Mouse (Mus musculus) heart, adult 9 months (tissue): ENCODE results near the gene Gm9945.

ENCODE experiments used
- DNase-seq, 2 experiments: peaks; one replicate each; pipeline ENCODE4 v3.0.0; 2022; ENCODE audit warnings: low spot score in 2 of 2

Gene Gm9945

GRCm38 (mm10) chr11:53461727-53462126, 18.2 kb upstream of the Gm9945 start:
- no peak for DNase-seq

GRCm38 (mm10) chr11:53463551-53464424, 16.2 kb upstream of the Gm9945 start:
- DNase-seq = no peak

DNA sequence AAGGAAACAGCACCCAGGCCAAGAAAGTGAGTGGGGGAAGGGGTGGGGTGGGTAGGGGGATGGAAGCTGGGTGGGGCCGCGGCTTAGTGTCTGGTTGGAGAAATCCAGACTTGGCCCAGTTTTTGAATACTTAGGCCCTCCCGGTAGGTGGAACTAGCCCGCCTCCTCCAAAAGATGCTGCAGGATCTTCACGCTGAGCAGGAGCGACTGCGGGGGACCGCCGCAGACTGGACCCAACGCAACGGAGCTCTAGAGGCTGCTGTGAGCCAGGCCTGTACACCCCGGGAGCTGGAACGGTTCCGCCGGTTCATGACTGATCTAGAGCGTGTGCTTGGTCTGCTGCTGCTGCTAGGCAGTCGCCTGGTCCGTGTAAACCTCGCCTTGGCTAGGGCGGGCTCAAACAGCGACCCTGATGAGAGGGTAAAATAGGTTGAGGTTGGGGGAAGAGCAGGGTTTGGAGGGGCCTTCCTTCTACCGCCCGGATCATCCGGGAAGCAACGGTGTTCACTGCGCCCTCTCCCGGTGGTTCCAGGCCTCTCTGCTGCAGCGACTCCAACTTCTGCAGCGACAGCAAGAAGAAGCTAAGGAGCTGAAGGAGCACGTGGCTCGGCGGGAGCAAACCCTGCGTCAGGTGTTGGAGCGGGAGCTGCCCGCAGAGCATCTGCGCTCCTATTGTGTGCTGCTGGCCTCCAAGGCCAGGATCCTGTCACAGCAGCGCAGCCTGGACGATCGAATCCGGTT, 13.6 kb upstream of the Gm9945 start:
- peak; percentile 52 to 68 for DNase-seq

DNA sequence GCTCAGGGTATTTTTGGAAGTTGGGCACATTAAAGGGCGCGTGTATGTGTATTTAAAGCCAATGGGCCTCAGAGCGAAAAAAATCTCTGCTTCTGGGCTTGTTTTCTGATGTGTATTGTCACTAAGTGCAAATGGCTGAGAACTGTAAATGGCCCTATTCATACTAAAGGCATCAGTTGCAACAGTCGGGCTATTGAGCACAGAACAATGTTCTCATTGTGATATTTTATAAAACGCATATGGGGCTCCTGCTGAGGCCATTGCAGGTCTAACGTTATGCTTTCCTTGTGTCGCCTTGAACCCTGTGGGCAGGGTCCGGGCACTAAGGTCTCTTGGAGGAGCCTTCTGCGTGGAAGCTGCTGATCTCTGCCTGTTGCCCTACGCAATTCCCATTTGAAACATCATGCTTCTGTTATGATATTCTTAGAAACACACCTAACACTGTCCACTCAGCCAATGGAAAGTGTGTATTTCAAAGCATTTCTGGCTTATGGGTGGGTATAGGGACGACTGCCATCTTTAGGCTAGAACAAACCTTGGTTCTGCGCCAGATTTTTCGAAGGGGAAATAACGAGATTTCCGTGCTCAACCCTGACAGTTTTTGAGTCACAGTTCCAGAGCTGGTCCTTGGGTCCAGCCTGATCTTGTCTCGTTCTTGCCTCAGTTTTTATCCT, 10.5 kb upstream of the Gm9945 start:
- DNase-seq = peak in 1 of 2 experiments; percentile 48

GRCm38 (mm10) chr11:53469968-53470695, 9.8 kb upstream of the Gm9945 start, which contains the start of gene Gm9837:
Gm9837 (minus strand) TSS chr11:53470479.
- peak; percentile 84 to 90 for DNase-seq

- DNase-seq = no peak
These were observed 7.3 kb upstream of the Gm9945 start for GRCm38 (mm10) chr11:53472709-53473108.

GRCm38 (mm10) chr11:53475620-53476019, 4.3 kb upstream of the Gm9945 start:
- no peak for DNase-seq

- DNase-seq = no peak
These were observed 2.1 kb upstream of the Gm9945 start for GRCm38 (mm10) chr11:53477833-53478232.

GRCm38 (mm10) chr11:53478383-53479170, 1.4 kb upstream of the Gm9945 start:
- DNase-seq = no peak

DNA sequence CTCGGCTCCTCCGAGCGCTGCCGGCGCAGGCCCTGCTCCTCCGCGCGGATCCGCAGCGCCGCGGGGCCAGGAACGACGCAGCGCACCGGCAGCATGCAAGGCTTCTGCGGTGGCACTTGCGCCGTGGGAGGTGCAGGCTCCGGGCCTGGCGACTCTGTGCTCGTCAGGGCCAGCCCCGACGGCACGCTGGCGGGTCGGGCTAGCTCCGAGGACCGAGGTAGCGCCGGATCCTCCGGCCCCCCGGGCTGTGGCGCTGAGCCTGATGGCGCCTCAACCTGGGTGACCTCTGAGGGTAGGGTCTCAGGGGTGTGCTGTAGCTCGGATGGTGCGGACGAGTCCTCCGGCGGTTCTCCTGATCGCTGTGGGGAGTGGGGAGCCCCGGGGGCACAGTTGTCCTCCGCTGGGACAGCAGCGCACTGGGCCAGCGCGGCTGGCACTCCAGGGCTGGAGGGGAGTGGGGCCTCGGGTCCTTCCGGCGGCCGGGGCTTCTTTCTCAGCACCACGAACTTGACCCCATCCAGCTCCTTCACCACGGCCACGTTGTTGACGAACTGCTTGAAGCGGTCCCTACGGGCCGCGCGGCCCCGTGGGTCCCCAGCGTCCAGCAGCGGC, 689 bp upstream of the Gm9945 start:
- DNase-seq = no peak

- no peak for DNase-seq
These were observed 1.2 kb downstream of the Gm9945 start for GRCm38 (mm10) chr11:53481088-53481730.

DNA sequence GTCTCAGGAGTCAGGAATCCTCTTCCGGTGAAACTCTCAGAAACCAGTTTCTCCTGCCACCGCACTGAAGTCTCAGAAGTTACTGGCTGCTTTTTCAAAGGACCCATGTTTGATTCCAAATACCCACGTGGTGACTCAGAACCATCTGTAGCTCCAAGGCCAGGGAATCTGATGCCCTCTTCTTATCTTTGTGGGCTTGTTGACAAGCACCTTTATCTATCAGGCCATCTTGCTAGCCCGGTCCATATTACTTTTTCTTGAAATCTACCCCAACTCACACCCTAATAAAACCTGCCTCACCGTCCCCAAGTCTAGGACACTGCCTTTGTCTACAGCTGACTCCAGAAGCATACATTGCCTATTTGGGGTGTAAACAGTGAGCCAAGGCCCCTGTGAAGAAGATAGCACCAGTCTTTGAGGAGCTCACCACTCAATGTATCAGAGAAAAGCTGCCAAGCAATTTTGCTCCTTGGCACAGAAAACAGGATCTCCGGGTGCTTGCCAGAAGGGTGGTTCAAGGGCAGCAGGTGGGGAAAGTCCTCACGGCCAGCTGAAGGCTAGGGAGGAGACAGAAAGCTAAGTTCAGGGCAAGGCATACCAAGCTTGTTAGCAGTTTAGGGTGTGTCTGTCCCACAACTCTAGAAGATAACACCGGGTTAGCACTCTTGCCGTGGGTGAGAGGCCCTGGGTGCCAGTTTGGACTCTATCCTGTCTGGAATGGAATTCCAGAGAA, 3.4 kb downstream of the Gm9945 start:
- no peak for DNase-seq

- DNase-seq = no peak
These were observed 5.8 kb downstream of the Gm9945 start for GRCm38 (mm10) chr11:53485719-53486118.

DNA sequence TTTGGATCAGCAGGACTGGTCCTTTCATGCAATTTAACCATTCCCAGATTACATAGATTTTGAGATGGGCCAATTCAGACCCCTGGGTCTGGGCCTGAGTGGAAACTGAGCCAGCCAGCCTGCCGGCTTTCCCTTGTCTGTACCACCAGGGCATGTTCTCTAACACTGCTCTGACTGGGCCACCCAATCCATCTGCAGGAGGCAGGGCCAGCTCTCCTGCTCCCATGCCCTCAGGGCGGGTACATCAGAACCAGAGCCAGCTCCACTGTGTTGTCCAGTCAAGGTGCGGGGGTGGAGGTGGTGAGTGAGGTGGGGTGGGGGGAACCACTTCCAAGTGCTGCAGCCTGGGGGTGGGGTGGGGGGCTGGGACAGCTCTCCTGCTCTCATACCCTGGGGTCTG, 6.4 kb downstream of the Gm9945 start:
- DNase-seq = no peak

- DNase-seq = no peak
These were observed 7.0 kb downstream of the Gm9945 start for GRCm38 (mm10) chr11:53486822-53487594.

- DNase-seq = no peak
These were observed 9.0 kb downstream of the Gm9945 start for GRCm38 (mm10) chr11:53489007-53489406.

- no peak for DNase-seq
These were observed 9.5 kb downstream of the Gm9945 start for GRCm38 (mm10) chr11:53489421-53489820.

DNA sequence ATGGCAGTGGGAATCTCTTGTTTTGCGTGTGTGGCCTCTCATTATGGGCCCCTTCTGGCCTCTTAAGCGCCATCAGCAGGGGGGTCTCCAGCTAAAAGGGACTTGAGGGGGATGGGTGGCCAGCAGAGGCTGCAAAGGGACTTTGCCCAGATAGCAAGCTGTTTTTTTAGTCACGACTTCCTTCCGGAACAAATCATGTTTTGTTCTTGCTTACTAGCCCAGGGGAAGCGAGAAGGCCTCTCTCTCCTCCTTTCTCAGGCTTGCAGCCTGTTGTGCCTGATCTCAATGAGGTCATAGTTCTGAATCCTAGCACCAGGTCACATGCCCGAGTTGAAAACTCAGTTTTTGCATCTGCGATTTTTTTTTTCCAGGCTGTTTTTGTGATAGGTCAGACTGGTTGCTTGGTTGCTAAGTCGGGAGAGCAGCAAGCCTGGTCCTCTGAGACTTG, 12.0 kb downstream of the Gm9945 start:
- peak; percentile 68 to 82 for DNase-seq
